Mouse (Mus musculus) layer of hippocampus, adult 2 months (tissue): ENCODE measurements around the gene Smim7. TPM values are rescaled to one million over a fixed set of nuclear protein-coding genes. Genes with fewer than 3 reads are reported as not detected.

Source experiments
- DNase-seq, 2 experiments: peaks; one replicate each; pipeline ENCODE4 v3.0.0; 2022; ENCODE audit warnings: low spot score in 2 of 2
- H3K27ac ChIP-seq: fragments of 200-600 bp; 2 replicates; pipeline ENCODE4 v1.8.1; 2022
- H3K4me3 ChIP-seq: fragments of 200-600 bp; 2 replicates; pipeline ENCODE4 v1.8.1; 2022; ENCODE audit warnings: mild to moderate bottlenecking
- CTCF ChIP-seq: fragments of 200-600 bp; conservative IDR thresholded peaks from 2 replicates; pipeline ENCODE4 v1.8.1; 2022; ENCODE audit warnings: antibody characterized with exemption, mild to moderate bottlenecking, moderate library complexity
- total RNA-seq, 2 experiments: library from RNA; stranded (reverse); gene quantifications; 2 replicates each; pipeline ENCODE4 v1.2.3; 2021

The Smim7 gene
- total RNA-seq, 2 experiments from 2014 or later = 103 to 104 TPM

DNA sequence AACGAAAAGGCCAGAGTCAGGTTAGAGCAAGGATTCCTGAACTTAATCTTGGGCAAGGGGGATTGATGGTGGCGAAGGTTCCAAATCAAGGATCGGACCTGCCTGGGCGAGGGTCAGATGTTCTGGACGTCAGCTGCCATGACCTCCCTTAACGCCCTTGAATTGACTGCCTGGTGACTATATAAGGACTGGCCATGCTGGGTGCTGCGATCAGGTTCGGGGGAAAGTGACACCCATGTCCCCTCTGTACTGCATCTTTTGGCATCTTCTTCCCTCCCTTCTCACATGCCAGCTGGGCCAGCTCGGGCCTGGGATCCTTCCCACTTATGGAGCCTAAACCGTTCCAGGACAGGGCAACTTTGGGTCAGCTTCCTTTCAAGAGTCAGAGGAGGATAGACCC lies 1.6 kb upstream of the Smim7 start:
- TF ChIP-seq CTCF = no peak
- peak overlapping the region; percentile 96 for H3K27ac ChIP-seq

DNA sequence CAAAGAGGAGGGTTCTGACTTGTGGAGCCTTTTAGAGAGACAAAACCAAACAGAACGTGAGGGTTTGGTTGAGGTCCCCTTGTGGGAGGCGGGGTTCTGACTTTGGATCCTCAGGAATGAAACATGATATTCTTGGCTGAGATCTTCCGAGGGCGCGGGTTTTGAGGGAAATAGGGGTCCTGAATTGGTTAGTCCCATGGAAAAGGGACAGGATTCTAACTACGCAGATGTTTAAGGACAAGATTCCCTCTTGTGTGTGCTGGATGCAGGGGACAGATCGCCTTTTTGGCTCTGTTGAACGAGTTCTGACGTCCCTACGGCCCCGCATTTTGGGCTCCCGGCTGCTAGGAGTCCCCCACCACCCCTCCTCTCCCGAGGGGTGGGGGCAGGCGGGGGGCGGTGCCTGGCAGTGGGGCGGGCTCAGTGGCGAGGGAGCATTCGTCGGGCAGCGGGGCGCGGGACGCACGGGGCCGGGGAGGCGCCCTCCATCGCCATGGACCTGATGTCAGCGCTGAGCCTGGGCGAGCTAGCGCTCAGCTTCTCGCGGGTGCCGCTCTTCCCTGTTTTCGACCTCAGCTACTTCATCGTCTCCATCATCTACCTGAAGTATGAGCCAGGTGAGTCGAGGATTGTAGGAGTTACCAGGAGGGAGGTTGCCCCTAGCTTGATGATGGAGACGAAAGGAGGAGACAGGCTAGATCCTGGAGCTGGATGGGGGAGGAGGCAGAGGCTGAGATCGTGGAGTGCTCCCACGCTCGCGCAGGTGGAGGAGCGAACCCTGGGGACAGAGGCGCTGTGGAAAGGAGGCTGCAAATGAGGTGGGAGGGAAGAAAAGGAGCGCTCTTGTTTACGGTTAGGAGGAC lies 954 bp upstream of the Smim7 start, which contains the start of gene Tmem38a:
TSS of gene Tmem38a (plus strand) at position 445 of the 863 bp plus-strand sequence.
- TF ChIP-seq CTCF = no peak
- DNase-seq = peak; percentile 81 to 85
- peak within 1 kb of the TSS; percentile 90 for H3K4me3 ChIP-seq
- peak within 1 kb of the TSS; percentile 96 for H3K27ac ChIP-seq

More for the DNA sequence above, 1.6 kb upstream of the Smim7 start:
- peak overlapping the region; percentile 90 for H3K4me3 ChIP-seq
- no peak for DNase-seq

GRCm38 (mm10) chr8:72565970-72566369 lies 4.9 kb downstream of the Smim7 start:
- Histone ChIP-seq H3K4me3 (no peak overlapping the region), H3K27ac (no peak overlapping the region)
- TF ChIP-seq CTCF = no peak
- no peak for DNase-seq

DNA sequence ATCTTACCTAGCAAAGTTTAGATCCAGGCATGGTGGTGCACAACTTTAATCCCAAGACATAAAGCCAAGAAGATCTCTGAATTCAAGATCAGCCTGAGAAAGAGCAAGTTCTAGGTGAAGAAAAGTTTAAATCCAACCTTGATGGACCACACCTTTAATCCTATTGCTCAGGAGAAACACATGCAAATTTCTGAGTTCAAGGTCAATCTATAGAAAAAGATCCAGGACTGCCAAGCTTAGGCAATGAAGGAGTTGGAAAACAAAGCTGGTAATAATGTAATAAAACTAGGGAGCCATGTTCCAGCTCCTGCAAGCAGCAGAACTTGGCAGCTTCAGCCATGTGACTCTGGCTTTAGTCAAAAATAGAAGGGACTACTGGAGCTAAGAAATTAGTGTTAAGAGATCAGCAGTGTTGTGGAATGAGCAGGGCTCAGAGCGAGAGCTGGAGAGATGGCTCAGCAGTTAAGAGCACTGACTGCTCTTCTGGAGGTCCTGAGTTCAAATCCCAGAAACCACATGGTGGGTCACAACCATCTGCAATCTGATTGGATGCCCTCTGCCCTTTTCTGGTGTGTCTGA lies 9.7 kb downstream of the Smim7 start:
- Histone ChIP-seq H3K27ac (no peak overlapping the region), H3K4me3 (no peak overlapping the region)
- TF ChIP-seq CTCF = no peak
- no peak for DNase-seq

- DNase-seq = no peak
- H3K4me3 ChIP-seq = no peak overlapping the region
- no peak overlapping the region for H3K27ac ChIP-seq
- TF ChIP-seq CTCF = no peak
These were observed 15.1 kb downstream of the Smim7 start for GRCm38 (mm10) chr8:72555770-72556169.

DNA sequence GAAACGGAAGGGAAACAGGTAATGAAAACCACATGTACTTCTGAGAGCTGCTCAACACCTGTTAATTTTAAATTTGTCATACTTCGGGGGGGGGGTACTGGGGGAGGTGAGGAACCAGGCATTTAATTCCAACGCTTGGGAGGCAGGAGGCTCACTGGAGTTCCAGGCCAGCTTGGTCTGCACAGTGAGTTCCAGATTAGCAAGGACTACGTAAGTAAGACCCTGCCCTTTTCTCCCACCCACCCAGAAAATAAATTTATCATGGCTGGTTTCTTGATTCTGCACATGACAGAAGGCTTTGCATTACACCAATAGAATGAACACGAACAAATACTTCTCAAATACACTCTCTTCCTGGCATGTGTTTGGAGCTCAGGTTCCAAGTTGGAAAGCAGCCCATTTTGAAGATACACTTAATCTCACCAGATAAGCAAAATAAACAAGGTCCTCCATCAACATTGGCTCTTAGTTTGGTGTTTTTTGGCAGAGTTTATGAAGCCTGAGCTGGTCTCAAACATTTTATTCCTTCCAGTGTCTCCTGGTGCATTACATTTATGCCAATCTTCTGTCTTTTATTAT lies 21.5 kb downstream of the Smim7 start:
- Histone ChIP-seq H3K4me3 (peak overlapping the region; percentile 100), H3K27ac (peak overlapping the region; percentile 92; the same call in 1 of the 2 replicates)
- no peak for DNase-seq
- TF ChIP-seq CTCF = no peak

DNA sequence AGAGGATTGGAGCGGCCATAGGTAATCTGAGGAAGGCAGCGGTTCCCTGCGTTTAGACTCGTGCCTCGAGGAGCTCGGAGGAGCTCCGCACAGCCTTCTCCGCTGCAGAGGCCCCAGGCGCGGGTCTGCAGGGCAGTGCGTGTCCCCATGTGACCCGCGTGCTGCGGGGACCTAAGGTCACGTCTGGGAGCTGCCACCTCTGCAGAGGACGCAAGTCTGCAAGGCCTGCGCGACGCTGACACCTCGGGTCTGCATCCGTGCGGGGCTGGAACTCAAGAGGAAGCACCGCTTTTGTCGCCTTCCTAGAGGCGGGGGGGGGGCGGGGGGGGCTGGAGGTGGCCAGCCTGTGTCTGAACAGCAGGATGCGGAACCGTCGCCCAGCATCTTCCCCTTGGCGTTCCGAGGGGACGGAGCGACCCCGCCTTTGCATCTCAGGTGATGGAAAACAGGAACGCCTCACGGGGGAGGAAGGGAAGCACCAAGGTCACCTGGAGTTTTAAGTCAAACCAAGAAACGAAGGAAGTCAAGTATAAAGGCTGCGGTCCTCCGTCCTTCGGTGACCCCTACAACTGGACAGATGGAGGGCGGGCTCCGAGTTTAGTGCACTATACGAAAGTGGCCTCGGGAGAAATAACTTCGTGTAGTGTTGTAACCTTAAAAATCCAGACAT lies 22.1 kb downstream of the Smim7 start:
- no peak for DNase-seq
- Histone ChIP-seq H3K4me3 (peak overlapping the region; percentile 100), H3K27ac (peak overlapping the region; percentile 92)
- no peak for TF ChIP-seq CTCF

GRCm38 (mm10) chr8:72547802-72548643 lies 22.9 kb downstream of the Smim7 start, which contains the start of gene Med26:
Med26 (minus strand) TSS chr8:72548270.
- peak; percentile 96 to 99 for DNase-seq
- Histone ChIP-seq H3K27ac (peak within 1 kb of the TSS; percentile 92), H3K4me3 (peak within 1 kb of the TSS; percentile 100)
- TF ChIP-seq CTCF = peak; percentile 30

DNA sequence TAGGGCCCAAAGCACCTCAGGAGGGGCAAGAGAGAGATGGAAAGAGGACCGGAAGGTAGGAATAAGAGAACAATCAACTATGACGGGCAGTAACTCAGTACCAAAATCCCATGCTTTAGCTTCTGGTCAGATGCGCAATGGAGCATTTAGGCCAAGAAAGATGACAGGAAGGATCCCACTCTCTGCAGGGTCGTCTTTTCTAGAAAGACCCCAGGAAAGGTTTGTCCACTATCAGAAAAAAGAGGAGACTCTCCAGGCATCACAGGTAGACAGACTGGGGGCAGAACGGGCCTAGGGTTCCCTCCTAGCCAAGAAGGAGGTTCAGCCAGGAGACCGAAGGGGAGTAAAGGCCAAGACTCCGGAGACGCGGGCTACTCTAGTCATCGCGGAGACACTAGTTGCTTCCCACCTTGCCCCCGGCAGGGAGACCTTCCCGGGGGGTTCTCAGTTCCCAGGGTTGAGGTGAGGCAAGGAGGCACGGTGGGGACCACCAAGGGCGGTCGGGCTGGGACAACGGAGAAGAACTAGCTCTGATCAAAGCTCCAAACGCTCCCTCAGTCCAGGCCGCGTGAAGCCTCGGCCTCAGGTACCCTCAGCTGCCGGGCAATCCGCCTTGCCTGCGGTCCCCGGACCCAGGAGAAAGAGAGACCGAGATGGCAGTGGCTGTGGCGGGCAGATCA lies 23.6 kb downstream of the Smim7 start:
- no peak for TF ChIP-seq CTCF
- Histone ChIP-seq H3K27ac (peak overlapping the region; percentile 76), H3K4me3 (peak overlapping the region; percentile 100)
- no peak for DNase-seq

GRCm38 (mm10) chr8:72539234-72539633 lies 31.7 kb downstream of the Smim7 start:
- Histone ChIP-seq H3K27ac (no peak overlapping the region), H3K4me3 (no peak overlapping the region)
- peak; percentile 59 for TF ChIP-seq CTCF
- DNase-seq = no peak

- H3K4me3 ChIP-seq = no peak overlapping the region
- no peak for TF ChIP-seq CTCF
- H3K27ac ChIP-seq = no peak overlapping the region
- no peak for DNase-seq
These were observed 36.0 kb downstream of the Smim7 start for GRCm38 (mm10) chr8:72534888-72535287.
